10 mouse cellular contexts compared by ENCODE assay signal in the genomic region with DNA sequence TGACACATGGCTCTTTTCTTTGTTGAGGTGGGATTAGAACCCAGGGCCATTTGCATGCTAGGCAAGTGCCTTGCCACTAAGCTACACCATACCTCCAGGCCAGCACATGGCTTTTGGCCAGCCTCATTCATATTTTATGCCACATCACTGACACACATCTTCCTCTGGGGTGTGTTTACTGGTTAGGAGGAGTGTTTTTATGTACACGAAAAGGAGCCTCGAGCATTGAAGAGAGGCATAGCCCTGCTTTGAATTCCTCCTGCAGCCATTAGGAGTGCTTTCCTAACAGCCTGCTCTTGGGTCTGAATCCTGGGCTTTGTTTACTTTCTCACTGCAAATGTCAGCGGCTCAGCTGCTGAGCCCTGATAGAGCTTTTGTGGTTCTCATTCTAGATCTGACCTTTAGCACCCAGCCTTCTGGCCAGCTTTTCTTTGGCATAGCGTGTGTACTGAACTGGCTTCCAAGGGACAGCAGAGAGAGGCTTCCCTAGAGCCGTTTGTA. TPM values are rescaled to one million over a fixed set of nuclear protein-coding genes. Genes with fewer than 3 reads are reported as not detected.
A peak's percentile ranks its signal among the peaks of the same experiment; 100 is the strongest.
DNase-seq lines count a peak whose midpoint lies in the region; ATAC-seq lines count a peak whose summit lies in the region.
"Had no signal": no experiment of that assay in that cellular context is flagged by ENCODE, and none has a peak within 500 bp of the region (broad histone marks: within the 10 kb centered on the region; RNA-seq: fewer than 3 reads in every experiment).

No protein-coding gene starts in this region.

- no peaks in the 10 kb centered on the region for H3K27me3 ChIP-seq in embryonic facial prominence, embryonic 14.5 days (replicated peaks; ENCODE audit: control insufficient read depth, insufficient read depth, low read length)
- no peaks in the 10 kb centered on the region for H3K27me3 ChIP-seq in liver, embryonic 13.5 days
- H3K27me3 ChIP-seq: embryonic facial prominence, embryonic 13.5 days had no signal

- no peaks in the 10 kb centered on the region for H3K4me1 ChIP-seq in embryonic facial prominence, embryonic 14.5 days (ENCODE audit: control insufficient read depth, insufficient read depth, low read length)
- peaks cover 6% of the 10 kb centered on the region; the same call in 1 of the 2 replicates for H3K4me1 ChIP-seq in liver, embryonic 13.5 days (replicated peaks)

- no peak overlapping the region for H3K4me3 ChIP-seq in embryonic facial prominence, embryonic 14.5 days (ENCODE audit: low read depth, low read length)
- no peak overlapping the region for H3K4me3 ChIP-seq in liver, embryonic 13.5 days (replicated peaks)
- H3K4me3 ChIP-seq: embryonic facial prominence, embryonic 13.5 days had no signal

- no peak overlapping the region for H3K9ac ChIP-seq in embryonic facial prominence, embryonic 14.5 days (ENCODE audit: low read depth, low read length)
- H3K9ac ChIP-seq in liver, embryonic 13.5 days = no peak overlapping the region
- H3K9ac ChIP-seq: embryonic facial prominence, embryonic 13.5 days had no signal

- 18% methylated on average over 5 of the region's 5 CpGs for WGBS in embryonic facial prominence, embryonic 14.5 days
- 25% methylated on average over 5 of the region's 5 CpGs for WGBS in liver, embryonic 13.5 days (ENCODE audit: insufficient replicate concordance)

- no peaks in the 10 kb centered on the region for H3K9me3 ChIP-seq in embryonic facial prominence, embryonic 14.5 days (ENCODE audit: control insufficient read depth, low read length)
- H3K9me3 ChIP-seq in liver, embryonic 13.5 days (replicated peaks) = no peaks in the 10 kb centered on the region
- H3K9me3 ChIP-seq: embryonic facial prominence, embryonic 13.5 days had no signal

- no peak overlapping the region for H3K4me2 ChIP-seq in embryonic facial prominence, embryonic 14.5 days (ENCODE audit: low read depth, low read length)
- no peak overlapping the region for H3K4me2 ChIP-seq in liver, embryonic 13.5 days
- H3K4me2 ChIP-seq: embryonic facial prominence, embryonic 13.5 days had no signal

- H3K36me3 ChIP-seq in embryonic facial prominence, embryonic 14.5 days (ENCODE audit: control insufficient read depth, insufficient read depth, low read length) = no peaks in the 10 kb centered on the region
- H3K36me3 ChIP-seq in liver, embryonic 13.5 days = no peaks in the 10 kb centered on the region
- H3K36me3 ChIP-seq: embryonic facial prominence, embryonic 13.5 days had no signal

- DNase-seq in gastrocnemius, adult 18-20 months (ENCODE audit: low spot score) = peak; percentile 69
- no peak for DNase-seq in gastrocnemius, postnatal 10 days
- DNase-seq in embryonic facial prominence, embryonic 14.5 days (ENCODE audit: low spot score) = peak; percentile 10
- DNase-seq in heart, postnatal 36 days = peak; percentile 60 to 64
- no peak for DNase-seq in liver, embryonic 13.5 days
- DNase-seq in retina, embryonic 14.5 days (ENCODE audit: low spot score) = peak; percentile 9
- no peak for DNase-seq in frontal cortex, postnatal 10 days (ENCODE audit: low spot score in 2 of 2)
- DNase-seq in thymus, postnatal 25 days = no peak

- H3K27ac ChIP-seq in embryonic facial prominence, embryonic 14.5 days (replicated peaks; ENCODE audit: low read depth, low read length) = no peak overlapping the region
- H3K27ac ChIP-seq in liver, embryonic 13.5 days = peak overlapping the region; percentile 9; the same call in 1 of the 2 replicates
- H3K27ac ChIP-seq: embryonic facial prominence, embryonic 13.5 days had no signal

- ATAC-seq in embryonic facial prominence, embryonic 14.5 days (ENCODE audit: low read depth) = no peak
- ATAC-seq in liver, embryonic 13.5 days (ENCODE audit: low read depth) = peak; percentile 29

- intact Hi-C loops in heart, postnatal 36 days (cut with DNase I) = no loop called here

RNA-seq across cellular contexts. Expression of gene Myrip, which starts 44.4 kb away (rescaled TPM):
- 1 to 10 TPM in 1 of 2 experiments, under 1 TPM in 1; 1.00 to 1.3 TPM for total RNA-seq in gastrocnemius, adult 18-20 months (2021)
- 1 to 10 TPM in 1 of 2 experiments, under 1 TPM in 1; 0.54 to 1.5 TPM for total RNA-seq in gastrocnemius, postnatal 10 days (2021)
- 0.68 and 0.72 TPM in 2 replicates for polyA plus RNA-seq in embryonic facial prominence, embryonic 14.5 days (2014; fragmentation: Nextera tagmentation; extraction: Ambion mirVana)
- total RNA-seq in heart, postnatal 36 days (2021) = 1 to 10 TPM; 4.6 to 5.5 TPM
- polyA plus RNA-seq in liver, embryonic 13.5 days (2015; fragmentation: Nextera tagmentation; extraction: Ambion mirVana) = 0.03 TPM in 1 of 2 replicates, not detected in the other
- total RNA-seq: neutrophil, adult 5-6 weeks had no signal

Comparison
In these comparisons a context has a peak if more than half of its experiments do, and no peak if none do; other contexts are left out.
1. DNase-seq: peak in gastrocnemius, adult 18-20 months (single experiment), embryonic facial prominence, embryonic 14.5 days (single experiment), heart, postnatal 36 days (2 of 2) and retina, embryonic 14.5 days (single experiment); none in gastrocnemius, postnatal 10 days (single experiment), liver, embryonic 13.5 days (single experiment), frontal cortex, postnatal 10 days (0 of 2) and thymus, postnatal 25 days (single experiment).